Mouse (Mus musculus) ES-E14 (cell line): ENCODE measurements around the gene Vav3. TPM values are rescaled to one million over a fixed set of nuclear protein-coding genes. Genes with fewer than 3 reads are reported as not detected.

Source experiments
- DNase-seq: peaks from one replicate; pipeline ENCODE4 v3.0.0-alpha.2; 2013; ENCODE audit warnings: low read depth, low spot score
- H3K27ac ChIP-seq: 2 replicates; pipeline ENCODE4 v1.5.1; 2012; ENCODE audit warnings: low read depth, mild to moderate bottlenecking, low read length, moderate library complexity, mixed read lengths; ENCODE audit not compliant: poor library complexity, insufficient read depth, severe bottlenecking
- H3K36me3 ChIP-seq: 2 replicates; pipeline ENCODE4 v1.6.1; 2012; ENCODE audit warnings: mild to moderate bottlenecking, low read length, moderate library complexity, mixed read lengths; ENCODE audit not compliant: control insufficient read depth, poor library complexity, insufficient read depth, severe bottlenecking
- H3K4me1 ChIP-seq, 2 experiments: fragments of 150-350 bp in 1 of 2; sonication (generic) in 1 of 2; 2 replicates each; pipeline ENCODE4 v1.6.1; 2012; ENCODE audit warnings: low read length in 2 of 2, mild to moderate bottlenecking in 1 of 2, mixed read lengths in 1 of 2; ENCODE audit not compliant: control insufficient read depth in 2 of 2, insufficient read depth in 2 of 2, poor library complexity in 1 of 2
- H3K4me3 ChIP-seq, 2 experiments: fragments of 150-350 bp in 1 of 2; sonication (generic) in 1 of 2; 2 replicates each; pipeline ENCODE4 v1.5.1; 2012; ENCODE audit warnings: low read length in 2 of 2, low read depth in 1 of 2, mild to moderate bottlenecking in 1 of 2, mixed read lengths in 1 of 2; ENCODE audit not compliant: insufficient read depth in 1 of 2, poor library complexity in 1 of 2, severe bottlenecking in 1 of 2
- H3K9ac ChIP-seq: 2 replicates; pipeline ENCODE4 v1.6.1; 2012; ENCODE audit warnings: low read depth, mild to moderate bottlenecking, low read length, mixed read lengths; ENCODE audit not compliant: poor library complexity, insufficient read depth, severe bottlenecking
- H3K9me3 ChIP-seq: fragments of 150-350 bp; sonication (generic); 2 replicates; pipeline ENCODE4 v1.6.1; 2012; ENCODE audit warnings: low read depth, mild to moderate bottlenecking, low read length; ENCODE audit not compliant: control insufficient read depth, insufficient read depth
- CHD2 ChIP-seq: IDR thresholded peaks from 2 replicates; pipeline ENCODE4 v1.6.1; 2014; ENCODE audit warnings: mild to moderate bottlenecking, low read depth, low read length, inconsistent platforms
- HCFC1 ChIP-seq: IDR thresholded peaks from 2 replicates; pipeline ENCODE4 v1.6.1; 2012; ENCODE audit warnings: low read length, inconsistent platforms, borderline replicate concordance; ENCODE audit not compliant: insufficient read depth
- MAFK ChIP-seq: IDR thresholded peaks from 2 replicates; pipeline ENCODE4 v1.6.1; 2014; ENCODE audit warnings: mild to moderate bottlenecking, low read depth, low read length, inconsistent platforms; ENCODE audit not compliant: insufficient read depth
- ZC3H11A ChIP-seq: IDR thresholded peaks from 2 replicates; pipeline ENCODE4 v1.6.1; 2012; ENCODE audit warnings: low read depth, mild to moderate bottlenecking, inconsistent platforms, low read length, borderline replicate concordance
- ZNF384 ChIP-seq: IDR thresholded peaks from 2 replicates; pipeline ENCODE4 v1.6.1; 2012; ENCODE audit warnings: low read depth, low read length, inconsistent platforms
- in situ Hi-C, 2 experiments: fragments of 600-800 bp; cut with MboI; formaldehyde crosslinking; loops; one replicate each; pipeline ENCODE4 v1.15.1; 2025; ENCODE audit warnings: low sequenced_read_pairs in 2 of 2, inconsistent platforms in 1 of 2; ENCODE audit not compliant: unreplicated experiment in 2 of 2
- total RNA-seq: library from RNA; depleted of rRNA; stranded (reverse); fragments of 300-350 nt; gene quantifications from 2 replicates; pipeline ENCODE4 v1.2.3, GENCODE M21; 2012

Vav3 gene
- total RNA-seq, 1 experiment, result 1.6 TPM

GRCm38 (mm10) chr3:109411294-109411693, 70.8 kb downstream of the Vav3 start:
- no peak for TF ChIP-seq MAFK
- no peak for TF ChIP-seq CHD2
- no peak for TF ChIP-seq ZC3H11A
- TF ChIP-seq ZNF384, result no peak
- no peak for TF ChIP-seq HCFC1
- Histone ChIP-seq H3K36me3 (no peaks in the 10 kb centered on the region), H3K9ac (no peak overlapping the region), H3K4me3 (no peak overlapping the region), H3K9me3 (no peaks in the 10 kb centered on the region), H3K27ac (no peak overlapping the region), H3K4me1 (no peaks in the 10 kb centered on the region)
- DNase-seq, result no peak
- in situ Hi-C loops, result no loop called here

DNA sequence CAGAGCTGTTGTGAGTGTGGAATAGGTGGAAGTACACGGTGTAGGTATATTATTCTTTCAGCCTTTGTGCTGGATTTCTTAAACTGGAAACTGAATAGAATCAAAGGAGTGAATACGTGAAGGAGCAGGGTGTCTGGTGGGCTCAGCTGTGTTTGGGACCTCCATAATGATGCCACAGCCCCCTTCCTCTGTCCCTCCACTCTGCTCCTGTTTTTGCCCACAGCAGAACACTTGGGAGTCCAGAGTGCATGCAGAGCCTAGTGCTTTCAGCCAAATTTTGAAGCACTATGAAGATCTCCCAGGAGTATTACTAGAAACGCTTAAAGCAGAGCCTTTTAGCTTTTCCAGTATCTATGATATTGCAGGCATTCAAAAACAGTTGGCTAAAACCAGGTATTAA, 80.0 kb downstream of the Vav3 start:
- TF ChIP-seq ZC3H11A (no peak), ZNF384 (no peak), MAFK (no peak)

DNA sequence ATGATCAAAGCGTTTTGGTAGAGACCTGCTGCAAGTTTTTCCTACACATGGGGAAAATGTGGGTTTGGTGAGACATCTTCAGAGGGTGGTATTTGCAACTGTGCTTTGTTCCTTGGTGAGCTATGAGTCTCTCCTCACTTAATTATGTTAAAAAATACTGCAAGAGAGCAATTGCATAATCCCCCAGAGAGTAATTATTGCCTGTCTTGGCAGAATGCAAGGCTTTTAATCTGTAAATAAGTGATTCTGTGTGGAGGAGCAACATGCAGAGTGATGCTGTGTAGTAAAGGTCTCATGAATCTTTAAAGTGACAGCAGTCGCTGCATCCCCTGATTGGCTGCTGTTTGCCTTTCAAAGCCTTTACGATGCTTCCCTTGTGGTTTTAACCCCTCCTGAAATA, 80.6 kb downstream of the Vav3 start:
- no peaks in the 10 kb centered on the region for H3K9me3 ChIP-seq
- no peak for DNase-seq
- no peaks in the 10 kb centered on the region for H3K4me1 ChIP-seq
- no peaks in the 10 kb centered on the region for H3K36me3 ChIP-seq
- TF ChIP-seq CHD2 (no peak), HCFC1 (no peak), ZC3H11A (no peak), MAFK (no peak), ZNF384 (no peak)
- H3K4me3 ChIP-seq, result no peak overlapping the region
- in situ Hi-C loops, result no loop called here
- H3K9ac ChIP-seq, result no peak overlapping the region
- no peak overlapping the region for H3K27ac ChIP-seq

More for the DNA sequence above, 80.0 kb downstream of the Vav3 start:
- Histone ChIP-seq H3K4me1 (no peaks in the 10 kb centered on the region), H3K9ac (no peak overlapping the region), H3K4me3 (no peak overlapping the region), H3K9me3 (no peaks in the 10 kb centered on the region), H3K36me3 (no peaks in the 10 kb centered on the region), H3K27ac (no peak overlapping the region)
- in situ Hi-C loops, result no loop called here
- DNase-seq, result no peak

DNA sequence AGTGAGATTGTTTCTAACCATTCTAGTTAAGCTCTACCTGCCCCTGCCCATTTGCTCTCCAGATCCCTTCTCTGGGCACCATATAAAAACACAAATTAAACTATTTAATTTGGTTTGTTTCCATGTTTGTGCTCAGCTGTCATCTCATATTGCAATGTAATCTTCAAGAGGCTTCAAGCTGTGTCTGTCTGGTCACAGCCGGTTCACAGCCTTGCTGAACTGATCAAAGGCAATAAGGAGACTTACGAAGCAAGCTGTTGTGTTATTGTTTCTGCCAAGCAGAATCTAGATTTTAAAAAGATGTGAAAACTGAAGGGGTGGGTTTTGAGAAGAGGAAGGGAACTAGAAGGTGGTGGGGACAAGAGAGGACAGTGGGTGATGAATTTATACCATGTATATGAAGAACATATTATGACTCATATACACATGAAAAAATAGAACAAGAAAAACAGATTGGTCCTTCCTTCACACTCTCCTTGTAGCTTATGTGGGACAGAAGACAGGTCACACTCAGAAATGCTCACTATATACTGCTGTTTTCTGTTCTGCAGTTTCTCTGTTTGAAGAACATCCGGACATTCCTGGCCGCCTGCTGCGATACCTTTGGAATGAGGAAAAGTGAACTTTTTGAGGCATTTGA, 83.1 kb downstream of the Vav3 start:
- TF ChIP-seq ZC3H11A (no peak), MAFK (no peak), ZNF384 (no peak), CHD2 (no peak), HCFC1 (no peak)
- no peak for DNase-seq
- H3K36me3 ChIP-seq, result no peaks in the 10 kb centered on the region
- H3K27ac ChIP-seq, result no peak overlapping the region
- no peaks in the 10 kb centered on the region for H3K4me1 ChIP-seq
- H3K4me3 ChIP-seq, result no peak overlapping the region
- no peaks in the 10 kb centered on the region for H3K9me3 ChIP-seq
- in situ Hi-C loops, result no loop called here
- H3K9ac ChIP-seq, result no peak overlapping the region

- no peak for DNase-seq
Observed at GRCm38 (mm10) chr3:109431285-109431684, 90.8 kb downstream of the Vav3 start.

More at GRCm38 (mm10) chr3:109431285-109431684, 90.8 kb downstream of the Vav3 start:
- in situ Hi-C loops, result no loop called here
- Histone ChIP-seq H3K4me3 (no peak overlapping the region), H3K9me3 (no peaks in the 10 kb centered on the region), H3K4me1 (no peaks in the 10 kb centered on the region), H3K36me3 (no peaks in the 10 kb centered on the region), H3K27ac (no peak overlapping the region), H3K9ac (no peak overlapping the region)
- TF ChIP-seq CHD2 (no peak), ZNF384 (no peak), MAFK (no peak), HCFC1 (no peak), ZC3H11A (no peak)
